Mouse (Mus musculus) MEL (cell line): ENCODE results near the gene Lmo4. TPM values are rescaled to one million over a fixed set of nuclear protein-coding genes. Genes with fewer than 3 reads are reported as not detected.

ENCODE experiments used
- DNase-seq: peaks from one replicate; pipeline ENCODE4 v3.0.0; 2011; ENCODE audit warnings: low read depth, low spot score
- H3K27ac ChIP-seq: 2 replicates; pipeline ENCODE4 v1.5.1; 2012; ENCODE audit warnings: low read depth, mild to moderate bottlenecking, control low read depth, low read length, moderate library complexity; ENCODE audit not compliant: control insufficient read depth
- H3K27me3 ChIP-seq, 2 experiments: fragments of 150-350 bp in 1 of 2; sonication (generic) in 1 of 2; 2 replicates each; pipeline ENCODE4 v1.6.1; 2012; ENCODE audit warnings: low read length in 2 of 2, mild to moderate bottlenecking in 2 of 2, improper control_type of control experiment in 1 of 2, moderate library complexity in 1 of 2; ENCODE audit not compliant: insufficient read depth in 2 of 2, control insufficient read depth in 1 of 2
- H3K36me3 ChIP-seq, 2 experiments: 2 replicates each; pipeline ENCODE4 v1.6.1; 2012 to 2014; ENCODE audit warnings: low read length in 2 of 2, improper control_type of control experiment in 1 of 2, inconsistent platforms in 1 of 2, mild to moderate bottlenecking in 1 of 2; ENCODE audit not compliant: insufficient read depth in 2 of 2, control insufficient read depth in 1 of 2
- H3K4me1 ChIP-seq, 2 experiments: fragments of 150-350 bp in 1 of 2; sonication (generic) in 1 of 2; 2 replicates each; pipeline ENCODE4 v1.6.1; 2012; ENCODE audit warnings: low read length in 2 of 2, improper control_type of control experiment in 1 of 2, mild to moderate bottlenecking in 1 of 2; ENCODE audit not compliant: insufficient read depth in 2 of 2, control insufficient read depth in 1 of 2
- H3K4me3 ChIP-seq, 2 experiments: fragments of 150-350 bp in 1 of 2; sonication (generic) in 1 of 2; 2 replicates each; pipeline ENCODE4 v1.5.1; 2012; ENCODE audit warnings: low read depth in 2 of 2, low read length in 2 of 2, mild to moderate bottlenecking in 2 of 2, moderate library complexity in 2 of 2, control low read depth in 1 of 2, improper control_type of control experiment in 1 of 2; ENCODE audit not compliant: control insufficient read depth in 1 of 2, insufficient read depth in 1 of 2
- H3K79me2 ChIP-seq: 2 replicates; pipeline ENCODE4 v1.6.1; 2012; ENCODE audit warnings: mild to moderate bottlenecking, low read length, moderate library complexity; ENCODE audit not compliant: control insufficient read depth, poor library complexity, insufficient read depth
- H3K9ac ChIP-seq: 2 replicates; pipeline ENCODE4 v1.6.1; 2012; ENCODE audit warnings: low read depth, mild to moderate bottlenecking, control low read depth, low read length, moderate library complexity; ENCODE audit not compliant: control insufficient read depth, poor library complexity, severe bottlenecking
- H3K9me3 ChIP-seq: fragments of 150-350 bp; sonication (generic); replicated peaks from 2 replicates; pipeline ENCODE4 v1.6.1; 2012; ENCODE audit warnings: mild to moderate bottlenecking, low read length, improper control_type of control experiment, moderate library complexity; ENCODE audit not compliant: insufficient read depth
- CHD1 ChIP-seq: IDR thresholded peaks from 2 replicates; pipeline ENCODE4 v1.6.1; 2012; ENCODE audit warnings: low read depth, mild to moderate bottlenecking, inconsistent platforms, low read length, improper control_type of control experiment
- CTCF ChIP-seq, 3 experiments: IDR thresholded peaks in 2 of 3; conservative IDR thresholded peaks in 1 of 3; 2 replicates each; pipeline ENCODE4 v1.5.1; 2011 to 2012; ENCODE audit warnings: low read length in 3 of 3, low read depth in 2 of 3, mild to moderate bottlenecking in 2 of 3, improper control_type of control experiment in 1 of 3, inconsistent platforms in 1 of 3, mixed read lengths in 1 of 3, moderate library complexity in 1 of 3; ENCODE audit not compliant: control insufficient read depth in 1 of 3, insufficient read depth in 1 of 3, poor library complexity in 1 of 3, severe bottlenecking in 1 of 3
- ETS1 ChIP-seq: IDR thresholded peaks from 2 replicates; pipeline ENCODE4 v1.6.1; 2012; ENCODE audit warnings: low read depth, mild to moderate bottlenecking, inconsistent platforms, low read length, improper control_type of control experiment, moderate library complexity
- GATA1 ChIP-seq: IDR thresholded peaks from 2 replicates; pipeline ENCODE4 v1.6.1; 2011; ENCODE audit warnings: low read depth, low read length, improper control_type of control experiment
- KAT2A ChIP-seq: conservative IDR thresholded peaks from 2 replicates; pipeline ENCODE4 v1.6.1; 2012; ENCODE audit warnings: low read depth, low read length, improper control_type of control experiment, inconsistent platforms
- MAFK ChIP-seq: IDR thresholded peaks from 2 replicates; pipeline ENCODE4 v1.6.1; 2011; ENCODE audit warnings: low read depth, mild to moderate bottlenecking, low read length, improper control_type of control experiment, borderline replicate concordance
- MAX ChIP-seq: IDR thresholded peaks from 2 replicates; pipeline ENCODE4 v1.6.1; 2011; ENCODE audit warnings: low read length, improper control_type of control experiment
- MXI1 ChIP-seq: IDR thresholded peaks from 2 replicates; pipeline ENCODE4 v1.6.1; 2011; ENCODE audit warnings: mild to moderate bottlenecking, low read depth, low read length, improper control_type of control experiment
- MYC ChIP-seq: IDR thresholded peaks from 2 replicates; pipeline ENCODE4 v1.6.1; 2011; ENCODE audit warnings: low read depth, mild to moderate bottlenecking, low read length, improper control_type of control experiment, moderate library complexity
- POLR2AphosphoS2 ChIP-seq: IDR thresholded peaks from 2 replicates; pipeline ENCODE4 v1.6.1; 2011; ENCODE audit warnings: low read length, improper control_type of control experiment
- RCOR1 ChIP-seq: IDR thresholded peaks from 2 replicates; pipeline ENCODE4 v1.6.1; 2012; ENCODE audit warnings: low read depth, mild to moderate bottlenecking, inconsistent platforms, low read length, improper control_type of control experiment
- TBP ChIP-seq: IDR thresholded peaks from 2 replicates; pipeline ENCODE4 v1.8.0; 2011; ENCODE audit warnings: low read depth, low read length, improper control_type of control experiment
- UBTF ChIP-seq: IDR thresholded peaks from 2 replicates; pipeline ENCODE4 v1.6.1; 2012; ENCODE audit warnings: low read depth, mild to moderate bottlenecking, inconsistent platforms, low read length, improper control_type of control experiment, moderate library complexity, borderline replicate concordance; ENCODE audit not compliant: insufficient read depth
- USF1 ChIP-seq: IDR thresholded peaks from 2 replicates; pipeline ENCODE4 v1.6.1; 2014; ENCODE audit warnings: low read depth, mild to moderate bottlenecking, inconsistent platforms, low read length, improper control_type of control experiment, moderate library complexity
- USF2 ChIP-seq, 2 experiments: IDR thresholded peaks; 2 replicates each; pipeline ENCODE4 v1.6.1; 2011 to 2012; ENCODE audit warnings: improper control_type of control experiment in 2 of 2, low read length in 2 of 2, borderline replicate concordance in 1 of 2, inconsistent platforms in 1 of 2, low read depth in 1 of 2, mild to moderate bottlenecking in 1 of 2; ENCODE audit not compliant: insufficient read depth in 1 of 2
- polyA plus RNA-seq, 2 experiments: library from polyadenylated mRNA; stranded (reverse) in 1 of 2; unstranded in 1 of 2; fragments of >175 nt in 1 of 2; fragments of >200 nt in 1 of 2; gene quantifications; 2 replicates each; pipeline versions ENCODE4 v1.2.1 to v1.2.4; 2012; ENCODE audit warnings: low replicate concordance in 2 of 2, low read depth in 1 of 2; ENCODE audit not compliant: insufficient read length in 2 of 2, insufficient read depth in 1 of 2, missing spikeins in 1 of 2
- total RNA-seq: library from RNA; depleted of rRNA; stranded (reverse); fragments of 300-350 nt; gene quantifications from 2 replicates; pipeline ENCODE4 v1.2.3, GENCODE M21; 2012

Lmo4 gene
- total and polyA plus RNA-seq, 3 experiments, result 13.7 to 29.3 TPM; not detected in 1

GRCm38 (mm10) chr3:144223377-144224105 is 18.5 kb upstream of the Lmo4 start:
- Histone ChIP-seq H3K4me1 (no peaks in the 10 kb centered on the region), H3K79me2 (no peaks in the 10 kb centered on the region), H3K9ac (no peak overlapping the region), H3K4me3 (no peak overlapping the region), H3K27ac (no peak overlapping the region), H3K27me3 (no peaks in the 10 kb centered on the region; a peak in 1 of 4 replicates), H3K9me3 (no peaks in the 10 kb centered on the region), H3K36me3 (no peaks in the 10 kb centered on the region)
- DNase-seq, result no peak
- TF ChIP-seq MAX (no peak), GATA1 (no peak), TBP (no peak), USF1 (no peak), ETS1 (no peak), MAFK (no peak), MYC (no peak), USF2 (IDR thresholded peaks at IDR 0.05; ENCODE audit: borderline replicate concordance in 1 of 2, insufficient read depth in 1 of 2, low read depth in 1 of 2, low read length in 2 of 2) (no peak)

GRCm38 (mm10) chr3:144222381-144222780 is 17.4 kb upstream of the Lmo4 start:
- Histone ChIP-seq H3K79me2 (no peaks in the 10 kb centered on the region), H3K27me3 (no peaks in the 10 kb centered on the region; a peak in 1 of 4 replicates), H3K9me3 (no peaks in the 10 kb centered on the region), H3K4me3 (no peak overlapping the region), H3K9ac (no peak overlapping the region), H3K36me3 (no peaks in the 10 kb centered on the region), H3K27ac (no peak overlapping the region), H3K4me1 (no peaks in the 10 kb centered on the region)
- no peak for DNase-seq
- TF ChIP-seq GATA1, result no peak
- no peak for TF ChIP-seq POLR2AphosphoS2
- no peak for TF ChIP-seq UBTF
- TF ChIP-seq RCOR1, result no peak
- no peak for TF ChIP-seq CTCF (IDR thresholded peaks at IDR 0.05 in 2 of 3, conservative IDR thresholded peaks at IDR 0.05 in 1 of 3; ENCODE audit: control insufficient read depth in 1 of 3, insufficient read depth in 1 of 3, low read depth in 2 of 3, low read length in 3 of 3, poor library complexity in 1 of 3, severe bottlenecking in 1 of 3)
- no peak for TF ChIP-seq CHD1
- TF ChIP-seq MXI1, result no peak
- no peak for TF ChIP-seq KAT2A
